Mouse (Mus musculus) brain, embryonic 14.5 days (tissue): Measurements from ENCODE around the gene Focad. TPM values are rescaled to one million over a fixed set of nuclear protein-coding genes. Genes with fewer than 3 reads are reported as not detected.

Experiments
- DNase-seq: peaks from one replicate; pipeline ENCODE4 v3.0.0-alpha.2; 2011; ENCODE audit warnings: low read depth
- CTCF ChIP-seq: fragments of 200-500 bp; IDR thresholded peaks from 2 replicates; pipeline ENCODE4 v1.5.1; 2012; ENCODE audit warnings: inconsistent platforms, mild to moderate bottlenecking, moderate library complexity, borderline replicate concordance; ENCODE audit not compliant: insufficient read depth, insufficient read length; ENCODE audit errors: extremely low read depth
- POLR2A ChIP-seq: fragments of 200-500 bp; IDR thresholded peaks from 2 replicates; pipeline ENCODE4 v1.6.1; 2012; ENCODE audit warnings: mild to moderate bottlenecking, inconsistent platforms, borderline replicate concordance; ENCODE audit not compliant: poor library complexity, insufficient read depth, insufficient read length, severe bottlenecking; ENCODE audit errors: extremely low read depth
- polyA plus RNA-seq: library from polyadenylated mRNA; depleted of rRNA; stranded (reverse); fragments of >200 nt; gene quantifications from 2 replicates; pipeline ENCODE4 v1.2.3, GENCODE M21; 2012

Gene Focad
- polyA plus RNA-seq, 1 experiment = 20.3 TPM

GRCm38 (mm10) chr4:88157644-88158043, 63.2 kb downstream of the Focad start:
- no peak for TF ChIP-seq CTCF
- no peak for TF ChIP-seq POLR2A
- peak; percentile 79 for DNase-seq

DNA sequence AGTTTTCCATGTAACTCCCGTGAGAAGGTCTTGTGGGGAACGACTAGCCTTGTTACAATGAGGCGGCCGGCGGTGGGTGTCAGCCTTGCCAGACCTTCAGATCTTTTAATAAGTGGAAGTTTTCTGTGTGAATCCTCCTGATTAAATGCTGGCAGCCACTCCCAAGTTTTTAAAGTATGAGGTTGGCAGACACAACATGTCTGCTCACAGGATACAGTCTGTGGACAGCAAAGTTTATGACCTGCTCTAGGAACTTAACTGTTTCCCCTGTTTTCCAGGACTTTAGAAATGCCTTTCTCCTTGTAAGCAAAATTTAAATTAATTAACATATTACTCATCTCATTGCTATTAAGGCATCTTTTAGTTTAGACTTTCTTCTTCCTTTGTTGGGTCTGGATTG, 64.8 kb downstream of the Focad start:
- TF ChIP-seq CTCF (no peak), POLR2A (no peak)
- peak; percentile 71 for DNase-seq

DNA sequence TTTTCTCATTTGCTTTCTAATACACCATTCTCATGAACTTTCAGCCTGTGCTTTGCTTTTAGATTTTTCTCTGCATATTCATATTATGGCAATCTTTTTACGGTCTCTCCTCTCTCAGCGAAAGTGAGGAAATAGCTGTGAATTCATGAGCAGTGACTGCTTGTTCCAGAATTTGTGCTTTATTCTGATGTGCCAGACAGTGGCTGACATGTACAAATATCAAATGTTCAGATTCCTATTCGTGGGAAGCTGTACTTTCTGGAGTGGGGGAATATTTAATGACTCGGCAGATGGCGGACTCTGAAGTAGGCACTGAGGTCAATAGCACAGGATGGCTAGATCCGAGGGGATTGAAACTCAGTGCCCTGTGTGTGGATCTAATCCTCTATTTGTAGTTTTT, 65.3 kb downstream of the Focad start:
- TF ChIP-seq POLR2A = no peak
- no peak for TF ChIP-seq CTCF
- DNase-seq = peak; percentile 80

DNA sequence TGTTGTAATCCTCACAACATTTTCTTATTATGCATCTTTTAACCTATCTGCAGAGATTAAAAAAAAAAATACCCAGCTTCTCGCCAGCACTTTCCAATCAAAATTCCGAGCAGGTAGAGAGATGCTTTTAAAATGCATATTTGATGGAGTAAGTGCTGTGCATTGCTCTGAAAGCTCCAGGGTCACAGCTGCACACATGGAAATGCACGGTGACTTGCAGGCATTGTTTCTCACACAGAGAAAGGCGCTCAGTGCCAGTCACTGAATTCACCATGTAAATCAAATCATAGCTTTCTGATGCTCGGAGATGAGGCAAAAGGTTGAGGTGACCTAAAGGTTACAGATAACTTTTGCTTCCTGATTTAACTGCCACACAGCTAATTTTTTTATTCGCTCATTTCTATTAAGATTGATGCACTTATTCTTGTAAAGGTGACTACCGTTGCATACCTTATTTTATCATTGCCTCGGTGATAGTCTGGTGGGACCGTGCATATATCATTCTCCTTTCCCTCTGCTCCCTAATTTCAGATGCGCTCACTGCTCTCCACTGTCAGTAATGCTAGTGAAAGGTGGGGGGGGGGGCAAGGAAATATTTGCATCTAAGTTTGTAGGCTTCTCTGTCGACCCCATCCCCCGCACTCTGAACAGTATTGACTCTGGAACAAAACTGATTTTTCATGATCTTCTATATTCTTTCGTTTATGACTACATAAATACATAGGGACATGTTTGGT, 69.2 kb downstream of the Focad start:
- TF ChIP-seq POLR2A = no peak
- TF ChIP-seq CTCF = no peak
- peak; percentile 84 for DNase-seq

- DNase-seq = no peak
- TF ChIP-seq POLR2A (no peak), CTCF (no peak)
Observed at GRCm38 (mm10) chr4:88167008-88167862, 72.8 kb downstream of the Focad start.

DNA sequence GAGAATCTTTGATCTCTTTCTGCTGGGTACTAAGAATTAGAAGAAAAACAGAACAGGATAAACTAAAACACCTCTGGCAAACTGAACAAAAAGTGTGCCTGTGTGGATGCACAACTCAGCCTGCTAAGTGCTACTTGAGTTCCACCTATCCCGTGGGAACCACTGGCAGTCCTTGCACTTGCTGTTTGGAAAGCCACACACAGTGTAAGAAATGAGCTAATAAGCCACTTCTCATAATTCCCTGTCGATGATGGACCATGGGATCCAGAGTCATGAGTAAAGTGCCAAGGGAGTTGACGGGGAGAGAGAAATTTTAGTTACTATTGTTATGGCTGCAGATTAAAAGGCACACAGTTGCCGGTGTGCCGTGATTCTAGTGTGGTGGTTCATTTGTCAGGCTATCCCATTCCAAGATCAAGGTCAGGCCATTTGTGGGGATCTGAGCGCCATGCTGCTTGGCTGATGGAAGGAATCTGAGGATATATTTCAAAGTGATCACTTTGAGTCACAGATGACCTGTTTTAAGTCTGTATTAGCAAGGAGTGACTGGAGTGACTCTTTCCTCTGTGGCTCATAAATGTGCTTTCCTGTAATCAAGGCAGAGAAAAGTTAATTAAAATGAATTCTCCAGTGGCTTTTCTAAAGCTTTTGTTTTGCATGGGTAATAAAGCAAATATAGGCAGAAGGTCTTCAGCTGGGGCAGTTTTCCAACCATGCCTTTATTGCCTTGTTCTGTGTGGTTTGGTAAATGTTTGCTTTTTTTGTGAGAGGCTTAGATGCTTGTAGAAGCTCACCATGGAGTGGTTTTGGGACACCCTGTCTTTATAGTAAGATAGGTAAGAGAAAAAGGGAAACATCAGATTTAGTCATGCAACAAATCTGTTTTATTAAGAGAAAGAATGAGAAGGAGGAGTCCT, 80.9 kb downstream of the Focad start:
- TF ChIP-seq CTCF (no peak), POLR2A (no peak)
- no peak for DNase-seq

DNA sequence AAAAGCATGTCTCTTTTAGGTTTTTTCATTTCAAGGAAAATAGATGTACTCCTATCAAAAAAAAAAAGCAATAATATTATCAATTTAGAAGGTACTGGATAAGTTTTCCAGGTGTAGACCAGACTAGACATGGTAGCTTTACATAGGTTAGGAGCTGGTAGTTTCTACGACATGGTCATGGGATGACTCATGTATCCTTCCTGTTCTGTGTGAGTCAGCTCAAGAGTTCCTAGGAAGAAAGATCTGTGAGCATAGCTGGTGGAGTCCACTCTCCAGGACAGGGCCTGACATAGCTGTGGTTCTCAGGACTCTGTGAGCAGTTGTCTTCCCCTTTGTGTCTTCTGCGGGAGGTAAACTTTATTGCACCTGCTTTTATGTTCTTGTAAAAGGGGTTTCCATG, 84.9 kb downstream of the Focad start:
- TF ChIP-seq POLR2A = no peak
- TF ChIP-seq CTCF = no peak

GRCm38 (mm10) chr4:88184293-88184692, 89.9 kb downstream of the Focad start:
- no peak for TF ChIP-seq CTCF
- TF ChIP-seq POLR2A = no peak
- peak; percentile 41 for DNase-seq

More for the DNA sequence above, 84.9 kb downstream of the Focad start:
- DNase-seq = no peak

- no peak for DNase-seq
- no peak for TF ChIP-seq CTCF
- TF ChIP-seq POLR2A = no peak
Observed at GRCm38 (mm10) chr4:88185872-88186426, 91.5 kb downstream of the Focad start.

GRCm38 (mm10) chr4:88187649-88188048, 93.2 kb downstream of the Focad start:
- no peak for DNase-seq
- no peak for TF ChIP-seq POLR2A
- no peak for TF ChIP-seq CTCF

- no peak for DNase-seq
- no peak for TF ChIP-seq POLR2A
- TF ChIP-seq CTCF = no peak
Observed at GRCm38 (mm10) chr4:88189495-88189894, 95.1 kb downstream of the Focad start.

- TF ChIP-seq POLR2A = no peak
- TF ChIP-seq CTCF = no peak
Observed at GRCm38 (mm10) chr4:88194256-88194655, 99.8 kb downstream of the Focad start.

More at GRCm38 (mm10) chr4:88194256-88194655, 99.8 kb downstream of the Focad start:
- peak; percentile 82 for DNase-seq
